Comparison of ENCODE assay signal across 21 mouse cellular contexts in genomic region chr6:43363917-43364316, GRCm38 (mm10). TPM values are rescaled to one million over a fixed set of nuclear protein-coding genes. Genes with fewer than 3 reads are reported as not detected.
"Had no signal": no experiment of that assay in that cellular context is flagged by ENCODE, and none has a peak within 500 bp of the region (broad histone marks: within the 10 kb centered on the region; RNA-seq: fewer than 3 reads in every experiment).

No protein-coding gene starts in this region.

- H3K4me1 ChIP-seq: neural tube, embryonic 15.5 days; stomach, embryonic 15.5 days had no signal

- H3K4me2 ChIP-seq: neural tube, embryonic 13.5 days; neural tube, embryonic 15.5 days; stomach, embryonic 15.5 days had no signal

- H3K27ac ChIP-seq: neural tube, embryonic 13.5 days; neural tube, embryonic 15.5 days; stomach, embryonic 15.5 days; stomach, postnatal 0 days had no signal

- H3K36me3 ChIP-seq: neural tube, embryonic 13.5 days; neural tube, embryonic 15.5 days; stomach, embryonic 15.5 days had no signal

- H3K4me3 ChIP-seq: neural tube, embryonic 13.5 days; neural tube, embryonic 15.5 days; stomach, embryonic 15.5 days had no signal

- H3K27me3 ChIP-seq: neural tube, embryonic 13.5 days; neural tube, embryonic 15.5 days; stomach, embryonic 15.5 days had no signal

- DNase-seq: retina, postnatal 1 day; right cerebral cortex, adult 18-20 months; right cerebral cortex, postnatal 14 days; right cerebral cortex, postnatal 25 days; right cerebral cortex, postnatal 4 days; spleen, adult 18-20 months; thymus, adult 18-20 months; thymus, adult 2 months; thymus, postnatal 14 days; thymus, postnatal 25 days; thymus, postnatal 36 days; thymus, postnatal 4 days had no signal

- H3K9me3 ChIP-seq: neural tube, embryonic 13.5 days; neural tube, embryonic 15.5 days; stomach, embryonic 15.5 days had no signal

- H3K9ac ChIP-seq: neural tube, embryonic 13.5 days; neural tube, embryonic 15.5 days; stomach, embryonic 15.5 days had no signal

RNA-seq across cellular contexts. Expression of gene Nobox, which starts 54.6 kb away (rescaled TPM):
- polyA plus RNA-seq: neural tube, embryonic 13.5 days; neural tube, embryonic 14.5 days; neural tube, embryonic 15.5 days; small intestine, adult 2 months; spleen, adult 2 months; stomach, embryonic 14.5 days; stomach, embryonic 16.5 days; stomach, postnatal 0 days had no signal
